ENCODE assay signal across 15 mouse cellular contexts in the genomic region with DNA sequence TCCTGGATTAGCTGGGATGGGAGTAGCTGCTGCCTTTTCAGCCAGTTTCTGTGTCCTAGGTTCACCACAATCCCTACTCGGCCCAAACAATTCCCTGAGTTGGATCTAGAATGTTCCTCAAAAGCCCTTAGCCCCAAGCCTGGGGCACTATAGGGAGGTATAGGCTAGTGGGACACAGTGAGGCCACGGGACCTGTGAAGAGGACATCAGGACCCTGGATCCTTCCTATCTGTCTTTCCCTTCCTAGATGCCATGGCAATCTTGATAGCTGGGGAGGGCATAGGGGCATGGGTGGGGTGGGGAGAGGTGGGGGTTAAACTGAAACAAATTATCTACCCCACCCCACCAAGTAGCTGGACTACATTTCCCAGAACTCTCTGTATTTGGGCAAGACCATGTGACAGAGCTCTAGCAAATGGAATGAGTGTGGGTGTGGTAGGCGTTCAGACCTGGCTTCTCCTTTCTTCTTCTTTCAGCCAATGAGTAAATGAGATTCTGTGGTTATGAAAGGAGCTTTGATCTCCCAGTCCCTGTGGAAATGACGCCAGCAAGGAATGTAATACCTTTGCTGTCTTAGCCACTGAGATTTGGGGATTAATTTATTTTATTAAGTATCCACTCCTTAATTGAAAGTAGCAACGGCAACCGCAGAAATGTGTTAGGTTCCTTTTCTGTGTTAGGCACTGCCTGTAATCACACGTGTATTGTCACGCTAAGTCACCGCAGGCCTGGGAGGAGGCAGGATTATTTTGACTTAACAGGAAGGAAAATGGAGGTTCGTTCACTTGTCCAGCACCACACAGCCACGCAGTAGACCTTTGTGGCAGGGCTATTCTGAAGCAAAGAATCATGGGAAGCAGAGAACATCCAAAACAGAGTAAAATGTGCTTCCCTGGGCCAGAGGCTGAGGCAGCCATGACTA.
DNase-seq lines count a peak whose midpoint lies in the region; ATAC-seq and TF ChIP-seq lines count a peak whose summit lies in the region.
"Had no signal": no experiment of that assay in that cellular context is flagged by ENCODE, and none has a peak within 500 bp of the region (broad histone marks: within the 10 kb centered on the region; RNA-seq: fewer than 3 reads in every experiment).

No protein-coding gene starts in this region.

- peak; percentile 30 for DNase-seq in embryo, embryonic 10 days (ENCODE audit: low spot score)
- no peak for DNase-seq in embryo, embryonic 9.5 days (ENCODE audit: extremely low spot score)
- DNase-seq in R1 (ENCODE audit: low read depth, low spot score) (peak; percentile 55), MN1 (ENCODE audit: low spot score) (no peak)
- no peak for DNase-seq in layer of hippocampus, adult 2 months (ENCODE audit: low spot score in 2 of 2)
- DNase-seq in frontal cortex, postnatal 25 days (ENCODE audit: low spot score in 2 of 2), result no peak
- DNase-seq: adrenal gland, postnatal 14 days; B cell, adult 2 months; cerebellum, adult 18-20 months; gastrocnemius, postnatal 14 days had no signal

- H3K4me3 ChIP-seq in forebrain, embryonic 16.5 days (replicated peaks; ENCODE audit: low read length), result no peak overlapping the region
- H3K4me3 ChIP-seq in midbrain, embryonic 13.5 days (replicated peaks), result no peak overlapping the region
- H3K4me3 ChIP-seq in layer of hippocampus, adult 2 months, result no peak overlapping the region
- H3K4me3 ChIP-seq: erythroblast, embryonic 14.5 days; heart, embryonic 13.5 days had no signal

- H3K9me3 ChIP-seq in forebrain, embryonic 16.5 days (ENCODE audit: control insufficient read depth, low read length), result no peaks in the 10 kb centered on the region
- no peaks in the 10 kb centered on the region for H3K9me3 ChIP-seq in midbrain, embryonic 13.5 days
- H3K9me3 ChIP-seq: heart, embryonic 13.5 days had no signal

- ATAC-seq in forebrain, embryonic 16.5 days, result peak; percentile 88
- ATAC-seq in midbrain, embryonic 13.5 days, result peak; percentile 83

- H3K27ac ChIP-seq in forebrain, embryonic 16.5 days (ENCODE audit: low read length), result no peak overlapping the region; the same call in 1 of the 2 replicates
- H3K27ac ChIP-seq in midbrain, embryonic 13.5 days, result peak overlapping the region; percentile 35; the same call in 1 of the 2 replicates
- H3K27ac ChIP-seq in layer of hippocampus, adult 2 months, result no peak overlapping the region
- H3K27ac ChIP-seq: heart, embryonic 13.5 days; kidney, postnatal 0 days had no signal

- TF ChIP-seq CTCF in layer of hippocampus, adult 2 months (conservative IDR thresholded peaks at IDR 0.05), result no peak

- H3K27me3 ChIP-seq in forebrain, embryonic 16.5 days (replicated peaks; ENCODE audit: control insufficient read depth, insufficient read depth, low read length), result no peaks in the 10 kb centered on the region
- peaks cover 4% of the 10 kb centered on the region; the same call in 1 of the 2 replicates for H3K27me3 ChIP-seq in midbrain, embryonic 13.5 days

- no peak overlapping the region for H3K4me2 ChIP-seq in forebrain, embryonic 16.5 days (ENCODE audit: low read length)
- H3K4me2 ChIP-seq in midbrain, embryonic 13.5 days (replicated peaks), result no peak overlapping the region
- H3K4me2 ChIP-seq: heart, embryonic 13.5 days had no signal

- 67% methylated on average over 11 of the region's 11 CpGs for WGBS in forebrain, embryonic 16.5 days
- 62% methylated on average over 11 of the region's 11 CpGs for WGBS in midbrain, embryonic 13.5 days

- H3K4me1 ChIP-seq in forebrain, embryonic 16.5 days (replicated peaks; ENCODE audit: control insufficient read depth, insufficient read depth, low read length), result peaks cover 3% of the 10 kb centered on the region; the same call in 1 of the 2 replicates
- H3K4me1 ChIP-seq in midbrain, embryonic 13.5 days (replicated peaks), result peaks cover 9% of the 10 kb centered on the region
- H3K4me1 ChIP-seq: heart, embryonic 13.5 days had no signal

- H3K36me3 ChIP-seq in forebrain, embryonic 16.5 days (ENCODE audit: control insufficient read depth, insufficient read depth), result no peaks in the 10 kb centered on the region
- H3K36me3 ChIP-seq in midbrain, embryonic 13.5 days, result no peaks in the 10 kb centered on the region
- H3K36me3 ChIP-seq: heart, embryonic 13.5 days had no signal

- H3K9ac ChIP-seq in forebrain, embryonic 16.5 days (replicated peaks; ENCODE audit: low read depth, low read length), result no peak overlapping the region
- H3K9ac ChIP-seq in midbrain, embryonic 13.5 days (replicated peaks), result no peak overlapping the region
- H3K9ac ChIP-seq: heart, embryonic 13.5 days had no signal

Comparison
In these comparisons a context has a peak if more than half of its experiments do, and no peak if none do; other contexts are left out.
1. DNase-seq: peak in embryo, embryonic 10 days (single experiment) and R1 (single experiment); none in embryo, embryonic 9.5 days (single experiment), layer of hippocampus, adult 2 months (0 of 2), MN1 (single experiment) and frontal cortex, postnatal 25 days (0 of 2).